15 mouse cellular contexts compared by ENCODE assay signal in the genomic region with DNA sequence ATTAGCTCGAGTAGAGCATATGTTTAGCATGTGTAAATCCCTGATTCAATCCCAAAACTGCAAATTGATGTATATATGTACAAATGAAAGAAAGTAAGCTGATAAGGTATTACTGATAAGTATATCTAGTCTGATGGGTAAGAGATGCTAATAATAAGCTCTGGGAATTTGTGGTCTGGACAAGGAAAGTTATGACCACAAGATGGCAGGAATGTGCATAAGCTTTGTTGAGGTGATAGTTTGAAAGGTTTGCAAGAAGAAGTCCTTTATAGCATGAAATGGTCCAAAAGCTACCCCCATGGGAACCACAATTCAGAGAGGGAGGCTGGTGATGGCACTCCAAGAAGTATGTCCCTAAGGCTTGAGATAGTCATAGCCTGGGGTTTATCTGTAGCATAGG.
DNase-seq lines count a peak whose midpoint lies in the region; ATAC-seq and TF ChIP-seq lines count a peak whose summit lies in the region.
"Had no signal": no experiment of that assay in that cellular context is flagged by ENCODE, and none has a peak within 500 bp of the region (broad histone marks: within the 10 kb centered on the region; RNA-seq: fewer than 3 reads in every experiment).

No protein-coding gene starts in this region.

- WGBS in intestine, postnatal 0 days, result 82% methylated on average over 1 of the region's 1 CpGs
- 75% methylated on average over 1 of the region's 1 CpGs for whole genome bisulfite sequencing in intestine, embryonic 16.5 days
- WGBS in lung, postnatal 0 days, result 79% methylated on average over 1 of the region's 1 CpGs
- WGBS in lung, adult 2 months, result 76% methylated on average over 1 of the region's 1 CpGs

- no peak for TF ChIP-seq EP300 in lung, postnatal 0 days (IDR thresholded peaks at IDR 0.05)

- no peak overlapping the region for H3K4me2 ChIP-seq in intestine, postnatal 0 days (replicated peaks; ENCODE audit: low read depth)
- H3K4me2 ChIP-seq in intestine, embryonic 16.5 days (ENCODE audit: low read depth, low read length), result no peak overlapping the region
- H3K4me2 ChIP-seq in lung, postnatal 0 days (replicated peaks; ENCODE audit: low read depth, low read length), result no peak overlapping the region
- H3K4me2 ChIP-seq: limb, embryonic 13.5 days had no signal

- peak; percentile 44 to 58 for DNase-seq in cerebellum, postnatal 10 days
- DNase-seq in cerebellum, adult 9-10 months, result no peak
- DNase-seq in lung, postnatal 0 days (ENCODE audit: low spot score), result no peak
- DNase-seq in lung, adult 2 months, result no peak
- no peak for DNase-seq in Muller cell, postnatal 12 days (ENCODE audit: inconsistent ontology term)
- DNase-seq: cerebellum, adult 18-20 months; heart, adult 18-20 months; heart, postnatal 14 days; layer of hippocampus, postnatal 36 days; right cerebral cortex, postnatal 4 days had no signal

- peak; percentile 60 for TF ChIP-seq CTCF in intestine, postnatal 0 days (IDR thresholded peaks at IDR 0.05; ENCODE audit: low read depth)
- TF ChIP-seq CTCF in lung, postnatal 0 days (IDR thresholded peaks at IDR 0.05), result peak; percentile 54
- no peak for TF ChIP-seq CTCF in lung, adult 2 months (IDR thresholded peaks at IDR 0.05; ENCODE audit: insufficient read depth, low read length)

- no peak for ATAC-seq in intestine, postnatal 0 days
- ATAC-seq in intestine, embryonic 16.5 days, result no peak
- ATAC-seq in lung, postnatal 0 days, result no peak
- 0 out of 2 replicates have a peak, but pooled peaks have one; percentile 18 for ATAC-seq in megakaryocyte-erythroid progenitor cell, adult 5-6 weeks (replicated peaks; ENCODE audit: low FRiP score, low TSS enrichment, poor library complexity, severe bottlenecking)

- H3K27ac ChIP-seq in intestine, postnatal 0 days (ENCODE audit: low read depth, low read length), result no peak overlapping the region
- no peak overlapping the region for H3K27ac ChIP-seq in intestine, embryonic 16.5 days (ENCODE audit: low read length)
- no peak overlapping the region for H3K27ac ChIP-seq in lung, postnatal 0 days (ENCODE audit: low read length)
- H3K27ac ChIP-seq: limb, embryonic 13.5 days; midbrain, embryonic 10.5 days had no signal

- no peaks in the 10 kb centered on the region for H3K27me3 ChIP-seq in intestine, postnatal 0 days (replicated peaks; ENCODE audit: control insufficient read depth, insufficient read depth, low read length)
- no peaks in the 10 kb centered on the region for H3K27me3 ChIP-seq in intestine, embryonic 16.5 days (replicated peaks; ENCODE audit: control insufficient read depth, insufficient read depth, low read length)
- no peaks in the 10 kb centered on the region for H3K27me3 ChIP-seq in lung, postnatal 0 days (replicated peaks; ENCODE audit: insufficient read depth, low read length)
- H3K27me3 ChIP-seq: limb, embryonic 13.5 days had no signal

- no peak overlapping the region for H3K4me3 ChIP-seq in intestine, postnatal 0 days (ENCODE audit: low read depth, low read length)
- no peak overlapping the region for H3K4me3 ChIP-seq in intestine, embryonic 16.5 days (ENCODE audit: low read length)
- no peak overlapping the region for H3K4me3 ChIP-seq in lung, postnatal 0 days (ENCODE audit: low read depth, low read length)
- H3K4me3 ChIP-seq in lung, adult 2 months (replicated peaks; ENCODE audit: extremely low read depth, low read depth, low read length), result no peak overlapping the region
- H3K4me3 ChIP-seq: limb, embryonic 13.5 days; midbrain, embryonic 10.5 days had no signal

- TF ChIP-seq POLR2A in lung, adult 2 months (IDR thresholded peaks at IDR 0.05; ENCODE audit: borderline replicate concordance, extremely low read depth, low read depth, low read length), result no peak

- no peak overlapping the region for H3K9ac ChIP-seq in intestine, postnatal 0 days (ENCODE audit: low read depth, low read length)
- no peak overlapping the region for H3K9ac ChIP-seq in intestine, embryonic 16.5 days (ENCODE audit: low read depth, low read length)
- no peak overlapping the region for H3K9ac ChIP-seq in lung, postnatal 0 days (replicated peaks; ENCODE audit: low read depth)
- H3K9ac ChIP-seq: limb, embryonic 13.5 days had no signal

- no peaks in the 10 kb centered on the region for H3K4me1 ChIP-seq in intestine, postnatal 0 days (replicated peaks; ENCODE audit: control insufficient read depth, insufficient read depth, low read length)
- no peaks in the 10 kb centered on the region for H3K4me1 ChIP-seq in intestine, embryonic 16.5 days (ENCODE audit: control insufficient read depth, insufficient read depth, low read length)
- H3K4me1 ChIP-seq in lung, postnatal 0 days (ENCODE audit: insufficient read depth, low read depth, low read length), result no peaks in the 10 kb centered on the region
- H3K4me1 ChIP-seq in lung, adult 2 months (ENCODE audit: control insufficient read depth, insufficient read depth, low read length), result no peaks in the 10 kb centered on the region
- H3K4me1 ChIP-seq: limb, embryonic 13.5 days; midbrain, embryonic 10.5 days had no signal

- no peaks in the 10 kb centered on the region for H3K9me3 ChIP-seq in intestine, postnatal 0 days (ENCODE audit: control insufficient read depth)
- H3K9me3 ChIP-seq in intestine, embryonic 16.5 days (ENCODE audit: control insufficient read depth, low read length), result no peaks in the 10 kb centered on the region
- H3K9me3 ChIP-seq in lung, postnatal 0 days (ENCODE audit: low read length), result no peaks in the 10 kb centered on the region
- H3K9me3 ChIP-seq: limb, embryonic 13.5 days; midbrain, embryonic 10.5 days had no signal

- no peaks in the 10 kb centered on the region for H3K36me3 ChIP-seq in intestine, postnatal 0 days (ENCODE audit: control insufficient read depth, insufficient read depth)
- no peaks in the 10 kb centered on the region for H3K36me3 ChIP-seq in intestine, embryonic 16.5 days (ENCODE audit: control insufficient read depth, insufficient read depth, low read length)
- no peaks in the 10 kb centered on the region for H3K36me3 ChIP-seq in lung, postnatal 0 days (ENCODE audit: insufficient read depth, low read length)
- H3K36me3 ChIP-seq: limb, embryonic 13.5 days; midbrain, embryonic 10.5 days had no signal

Comparison
In these comparisons a context has a peak if more than half of its experiments do, and no peak if none do; other contexts are left out.
1. DNase-seq: peak in cerebellum, postnatal 10 days (2 of 2); none in cerebellum, adult 9-10 months (single experiment), lung, postnatal 0 days (single experiment), lung, adult 2 months (single experiment) and Muller cell, postnatal 12 days (single experiment).